Comparison of ENCODE assay signal across 8 mouse cellular contexts in genomic region chr10:41489708-41490517, GRCm38 (mm10). TPM values are rescaled to one million over a fixed set of nuclear protein-coding genes. Genes with fewer than 3 reads are reported as not detected.
DNase-seq lines count a peak whose midpoint lies in the region; ATAC-seq and TF ChIP-seq lines count a peak whose summit lies in the region.

Smpd2 (minus strand) TSS chr10:41490369.
Ppil6 (plus strand) TSS chr10:41490439.

- DNase-seq in adrenal gland, postnatal 14 days = peak; percentile 97
- peak; percentile 98 for DNase-seq in embryonic facial prominence, embryonic 10.5 days (ENCODE audit: low spot score)
- DNase-seq in left cerebral cortex, postnatal 4 days = peak; percentile 96
- peak; percentile 100 for DNase-seq in midbrain, embryonic 11.5 days (ENCODE audit: low spot score, missing footprints)
- peak; percentile 88 for DNase-seq in right cerebral cortex, postnatal 4 days
- peak; percentile 97 for DNase-seq in yolk sac, embryonic 10.5 days (ENCODE audit: low spot score)

- H3K36me3 ChIP-seq in embryonic facial prominence, embryonic 10.5 days (replicated peaks) = peaks cover 38% of the 10 kb centered on the region
- peaks cover 32% of the 10 kb centered on the region for H3K36me3 ChIP-seq in intestine, postnatal 0 days (ENCODE audit: control insufficient read depth, insufficient read depth)
- peaks cover 4% of the 10 kb centered on the region for H3K36me3 ChIP-seq in midbrain, embryonic 11.5 days (ENCODE audit: control insufficient read depth, insufficient read depth, low read length)

- H3K27ac ChIP-seq in embryonic facial prominence, embryonic 10.5 days (replicated peaks) = peak within 1 kb of the TSS; percentile 87
- peak within 1 kb of the TSS; percentile 88 for H3K27ac ChIP-seq in intestine, postnatal 0 days (ENCODE audit: low read depth, low read length)
- no peak within 1 kb of the TSS for H3K27ac ChIP-seq in midbrain, embryonic 11.5 days (ENCODE audit: low read depth, low read length)

- no peaks in the 10 kb centered on the region for H3K27me3 ChIP-seq in embryonic facial prominence, embryonic 10.5 days (replicated peaks; ENCODE audit: low read depth, poor library complexity, severe bottlenecking)
- H3K27me3 ChIP-seq in intestine, postnatal 0 days (replicated peaks; ENCODE audit: control insufficient read depth, insufficient read depth, low read length) = no peaks in the 10 kb centered on the region
- no peaks in the 10 kb centered on the region for H3K27me3 ChIP-seq in midbrain, embryonic 11.5 days (ENCODE audit: control insufficient read depth, insufficient read depth, low read length)

- WGBS in embryonic facial prominence, embryonic 10.5 days = under 1% methylated on average over 50 of the region's 50 CpGs
- WGBS in intestine, postnatal 0 days = under 1% methylated on average over 50 of the region's 50 CpGs
- under 1% methylated on average over 50 of the region's 50 CpGs for WGBS in midbrain, embryonic 11.5 days

- peak within 1 kb of the TSS; percentile 100 for H3K4me2 ChIP-seq in intestine, postnatal 0 days (replicated peaks; ENCODE audit: low read depth)
- H3K4me2 ChIP-seq in midbrain, embryonic 11.5 days = peak within 1 kb of the TSS; percentile 98

- peaks cover 31% of the 10 kb centered on the region for H3K4me1 ChIP-seq in embryonic facial prominence, embryonic 10.5 days
- peaks cover 7% of the 10 kb centered on the region for H3K4me1 ChIP-seq in intestine, postnatal 0 days (replicated peaks; ENCODE audit: control insufficient read depth, insufficient read depth, low read length)
- peaks cover 29% of the 10 kb centered on the region for H3K4me1 ChIP-seq in midbrain, embryonic 11.5 days (ENCODE audit: control insufficient read depth, insufficient read depth, low read length)

- TF ChIP-seq CTCF in intestine, postnatal 0 days (IDR thresholded peaks at IDR 0.05; ENCODE audit: low read depth) = no peak

- intact Hi-C loops in left cerebral cortex, postnatal 4 days (cut with DNase I) = no loop called here

- no peaks in the 10 kb centered on the region for H3K9me3 ChIP-seq in embryonic facial prominence, embryonic 10.5 days
- H3K9me3 ChIP-seq in intestine, postnatal 0 days (ENCODE audit: control insufficient read depth) = no peaks in the 10 kb centered on the region
- no peaks in the 10 kb centered on the region for H3K9me3 ChIP-seq in midbrain, embryonic 11.5 days (ENCODE audit: control insufficient read depth, low read length)

- peak within 1 kb of the TSS; percentile 69 for H3K4me3 ChIP-seq in embryonic facial prominence, embryonic 10.5 days
- H3K4me3 ChIP-seq in intestine, postnatal 0 days (ENCODE audit: low read depth, low read length) = peak within 1 kb of the TSS; percentile 73
- H3K4me3 ChIP-seq in midbrain, embryonic 11.5 days (ENCODE audit: low read depth, low read length) = peak within 1 kb of the TSS; percentile 62

- peak within 1 kb of the TSS; percentile 75 for H3K9ac ChIP-seq in intestine, postnatal 0 days (ENCODE audit: low read depth, low read length)
- peak within 1 kb of the TSS; percentile 73 for H3K9ac ChIP-seq in midbrain, embryonic 11.5 days (ENCODE audit: low read length)

- peak; percentile 93 for ATAC-seq in granulocyte monocyte progenitor cell, adult 5-6 weeks (replicated peaks; ENCODE audit: poor library complexity, severe bottlenecking)
- ATAC-seq in intestine, postnatal 0 days = peak; percentile 89
- ATAC-seq in midbrain, embryonic 11.5 days (ENCODE audit: low FRiP score) = peak; percentile 97

RNA-seq across cellular contexts. Expression of gene Smpd2, which starts in this region (rescaled TPM):
- 23.5 and 25.0 TPM in 2 replicates for total RNA-seq in adrenal gland, postnatal 14 days (2021)
- polyA plus RNA-seq in embryonic facial prominence, embryonic 10.5 days (2016; fragmentation: Nextera tagmentation; extraction: Ambion mirVana) = 61.2 and 65.7 TPM in 2 replicates
- total RNA-seq in granulocyte monocyte progenitor cell, adult 5-6 weeks (2014; fragmentation: Nextera tagmentation) = 23.0 and 24.4 TPM in 2 replicates
- total RNA-seq in granulocyte monocyte progenitor cell, adult 5-6 weeks (2017) = 10.1 and 13.0 TPM in 2 replicates
- 65.1 and 65.8 TPM in 2 replicates for polyA plus RNA-seq in intestine, postnatal 0 days (2015; fragmentation: Nextera tagmentation; extraction: Ambion mirVana)
- 10 to 100 TPM; 20.1 to 21.9 TPM for total RNA-seq in left cerebral cortex, postnatal 4 days (2021)
- polyA plus RNA-seq in midbrain, embryonic 11.5 days (2014; fragmentation: Nextera tagmentation; extraction: Ambion mirVana) = 50.7 and 60.0 TPM in 2 replicates

RNA-seq across cellular contexts. Expression of gene Ppil6, which starts in this region (rescaled TPM):
- total RNA-seq in adrenal gland, postnatal 14 days (2021) = 1.0 and 1.1 TPM in 2 replicates
- polyA plus RNA-seq in embryonic facial prominence, embryonic 10.5 days (2016; fragmentation: Nextera tagmentation; extraction: Ambion mirVana) = 0.80 and 0.93 TPM in 2 replicates
- not detected in 2 replicates for total RNA-seq in granulocyte monocyte progenitor cell, adult 5-6 weeks (2014; fragmentation: Nextera tagmentation)
- not detected in 2 replicates for total RNA-seq in granulocyte monocyte progenitor cell, adult 5-6 weeks (2017)
- 1.0 and 1.3 TPM in 2 replicates for polyA plus RNA-seq in intestine, postnatal 0 days (2015; fragmentation: Nextera tagmentation; extraction: Ambion mirVana)
- total RNA-seq in left cerebral cortex, postnatal 4 days (2021) = 1 to 10 TPM; 4.6 to 4.9 TPM
- 0.66 and 0.85 TPM in 2 replicates for polyA plus RNA-seq in midbrain, embryonic 11.5 days (2014; fragmentation: Nextera tagmentation; extraction: Ambion mirVana)
